Mouse (Mus musculus): Measurements from ENCODE around the gene Rab7. TPM values are rescaled to one million over a fixed set of nuclear protein-coding genes. Genes with fewer than 3 reads are reported as not detected.

Gene Rab7
- polyA plus RNA-seq, 1 experiment from 2014 or later: 240 TPM

DNA sequence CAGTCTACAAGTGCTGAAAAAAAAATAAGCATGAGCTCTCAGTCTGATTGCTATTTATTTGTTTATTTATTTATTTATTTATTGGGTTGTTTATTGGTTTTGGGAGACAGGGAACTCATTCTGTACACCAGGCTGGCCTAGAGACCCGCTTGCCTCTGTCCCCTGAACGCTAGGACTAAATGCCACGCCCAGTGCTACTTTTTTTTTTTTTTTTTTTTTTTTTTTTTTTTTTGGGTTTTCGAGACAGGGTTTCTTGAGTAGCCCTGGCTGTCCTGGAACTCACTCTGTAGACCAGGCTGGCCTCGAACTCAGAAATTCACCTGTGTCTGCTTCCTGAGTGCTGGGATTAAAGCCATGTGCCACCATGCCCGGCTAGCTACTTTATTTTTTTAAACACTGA is 25.4 kb upstream of the Rab7 start:
- no peaks in the 10 kb centered on the region for H3K4me1 ChIP-seq (ENCODE audit: control insufficient read depth, insufficient read depth, low read length)
- no peak overlapping the region for H3K4me3 ChIP-seq (ENCODE audit: low read depth, low read length)
- H3K27ac ChIP-seq (replicated peaks; ENCODE audit: low read depth, low read length): no peak overlapping the region
- no peaks in the 10 kb centered on the region for H3K36me3 ChIP-seq (ENCODE audit: control insufficient read depth, insufficient read depth, low read length)
- H3K27me3 ChIP-seq (replicated peaks; ENCODE audit: control insufficient read depth, insufficient read depth, low read length): no peaks in the 10 kb centered on the region
- H3K9ac ChIP-seq (ENCODE audit: low read depth, low read length): no peak overlapping the region
- H3K4me2 ChIP-seq (ENCODE audit: low read depth, low read length): no peak overlapping the region
- no peaks in the 10 kb centered on the region for H3K9me3 ChIP-seq (ENCODE audit: control insufficient read depth, low read length)
- 77% methylated on average over 6 of the region's 6 CpGs for WGBS
- DNase-seq (ENCODE audit: low spot score) (no peak), ATAC-seq (ENCODE audit: low read depth) (no peak)

- Histone ChIP-seq H3K9me3 (ENCODE audit: control insufficient read depth, low read length) (no peaks in the 10 kb centered on the region), H3K9ac (ENCODE audit: low read depth, low read length) (no peak overlapping the region), H3K27me3 (replicated peaks; ENCODE audit: control insufficient read depth, insufficient read depth, low read length) (no peaks in the 10 kb centered on the region), H3K4me2 (ENCODE audit: low read depth, low read length) (no peak overlapping the region), H3K4me3 (ENCODE audit: low read depth, low read length) (no peak overlapping the region), H3K4me1 (ENCODE audit: control insufficient read depth, insufficient read depth, low read length) (no peaks in the 10 kb centered on the region), H3K36me3 (ENCODE audit: control insufficient read depth, insufficient read depth, low read length) (no peaks in the 10 kb centered on the region), H3K27ac (replicated peaks; ENCODE audit: low read depth, low read length) (no peak overlapping the region)
- WGBS: 85% methylated on average over 1 of the region's 1 CpGs
- no peak for ATAC-seq (ENCODE audit: low read depth)
- no peak for DNase-seq (ENCODE audit: low spot score)
Measured at GRCm38 (mm10) chr6:88068739-88069138, 23.7 kb upstream of the Rab7 start.

DNA sequence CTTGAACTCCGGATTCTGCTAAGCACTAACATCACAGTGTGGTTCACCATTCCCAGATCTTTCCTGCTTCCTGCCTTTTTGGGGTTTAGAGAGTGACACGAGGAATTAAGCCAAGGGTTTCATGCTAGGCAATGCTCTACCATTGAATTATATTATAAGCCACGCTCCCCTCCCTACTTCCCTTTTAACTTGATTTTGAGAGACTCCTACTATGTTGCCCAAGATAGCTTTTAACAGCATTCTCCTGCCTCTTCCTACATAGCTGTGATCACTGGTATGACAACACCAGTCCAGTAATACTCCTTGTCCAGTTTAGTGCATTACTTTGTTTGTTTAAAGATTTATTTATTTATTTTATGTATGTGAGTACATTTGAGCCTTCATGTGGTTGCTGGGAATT is 22.7 kb upstream of the Rab7 start:
- H3K4me2 ChIP-seq (ENCODE audit: low read depth, low read length): no peak overlapping the region
- H3K36me3 ChIP-seq (ENCODE audit: control insufficient read depth, insufficient read depth, low read length): no peaks in the 10 kb centered on the region
- no peak overlapping the region for H3K4me3 ChIP-seq (ENCODE audit: low read depth, low read length)
- H3K9ac ChIP-seq (ENCODE audit: low read depth, low read length): no peak overlapping the region
- no peaks in the 10 kb centered on the region for H3K27me3 ChIP-seq (replicated peaks; ENCODE audit: control insufficient read depth, insufficient read depth, low read length)
- H3K27ac ChIP-seq (replicated peaks; ENCODE audit: low read depth, low read length): no peak overlapping the region
- DNase-seq (ENCODE audit: low spot score) (no peak), ATAC-seq (ENCODE audit: low read depth) (no peak)
- WGBS: 67% methylated on average over 3 of the region's 3 CpGs
- no peaks in the 10 kb centered on the region for H3K9me3 ChIP-seq (ENCODE audit: control insufficient read depth, low read length)
- no peaks in the 10 kb centered on the region for H3K4me1 ChIP-seq (ENCODE audit: control insufficient read depth, insufficient read depth, low read length)

- no peak for DNase-seq (ENCODE audit: low spot score)
- no peak overlapping the region for H3K4me3 ChIP-seq (ENCODE audit: low read depth, low read length)
- 52% methylated on average over 3 of the region's 3 CpGs for WGBS
- no peak overlapping the region for H3K27ac ChIP-seq (replicated peaks; ENCODE audit: low read depth, low read length)
- no peak overlapping the region for H3K4me2 ChIP-seq (ENCODE audit: low read depth, low read length)
- no peak for ATAC-seq (ENCODE audit: low read depth)
- no peak overlapping the region for H3K9ac ChIP-seq (ENCODE audit: low read depth, low read length)
- no peaks in the 10 kb centered on the region for H3K36me3 ChIP-seq (ENCODE audit: control insufficient read depth, insufficient read depth, low read length)
- H3K27me3 ChIP-seq (replicated peaks; ENCODE audit: control insufficient read depth, insufficient read depth, low read length): no peaks in the 10 kb centered on the region
- no peaks in the 10 kb centered on the region for H3K9me3 ChIP-seq (ENCODE audit: control insufficient read depth, low read length)
- no peaks in the 10 kb centered on the region for H3K4me1 ChIP-seq (ENCODE audit: control insufficient read depth, insufficient read depth, low read length)
Measured at GRCm38 (mm10) chr6:88065968-88066367, 20.9 kb upstream of the Rab7 start.

GRCm38 (mm10) chr6:88065116-88065515 is 20.0 kb upstream of the Rab7 start:
- Histone ChIP-seq H3K4me3 (ENCODE audit: low read depth, low read length) (no peak overlapping the region), H3K4me2 (ENCODE audit: low read depth, low read length) (no peak overlapping the region), H3K27ac (replicated peaks; ENCODE audit: low read depth, low read length) (no peak overlapping the region; the same call in 1 of the 2 replicates), H3K27me3 (replicated peaks; ENCODE audit: control insufficient read depth, insufficient read depth, low read length) (no peaks in the 10 kb centered on the region), H3K4me1 (ENCODE audit: control insufficient read depth, insufficient read depth, low read length) (no peaks in the 10 kb centered on the region), H3K9me3 (ENCODE audit: control insufficient read depth, low read length) (no peaks in the 10 kb centered on the region), H3K9ac (ENCODE audit: low read depth, low read length) (no peak overlapping the region), H3K36me3 (ENCODE audit: control insufficient read depth, insufficient read depth, low read length) (no peaks in the 10 kb centered on the region)
- ATAC-seq (ENCODE audit: low read depth) (no peak), DNase-seq (ENCODE audit: low spot score) (peak; percentile 22)
- 45% methylated on average over 4 of the region's 4 CpGs for WGBS

GRCm38 (mm10) chr6:88064072-88064642 is 19.1 kb upstream of the Rab7 start:
- H3K27me3 ChIP-seq (replicated peaks; ENCODE audit: control insufficient read depth, insufficient read depth, low read length): no peaks in the 10 kb centered on the region
- no peak overlapping the region for H3K4me2 ChIP-seq (ENCODE audit: low read depth, low read length)
- ATAC-seq (ENCODE audit: low read depth): no peak
- no peak overlapping the region for H3K4me3 ChIP-seq (ENCODE audit: low read depth, low read length)
- no peaks in the 10 kb centered on the region for H3K36me3 ChIP-seq (ENCODE audit: control insufficient read depth, insufficient read depth, low read length)
- H3K9me3 ChIP-seq (ENCODE audit: control insufficient read depth, low read length): no peaks in the 10 kb centered on the region
- H3K27ac ChIP-seq (replicated peaks; ENCODE audit: low read depth, low read length): no peak overlapping the region
- no peak overlapping the region for H3K9ac ChIP-seq (ENCODE audit: low read depth, low read length)
- no peak for DNase-seq (ENCODE audit: low spot score)
- WGBS: 85% methylated on average over 3 of the region's 3 CpGs
- no peaks in the 10 kb centered on the region for H3K4me1 ChIP-seq (ENCODE audit: control insufficient read depth, insufficient read depth, low read length)

- DNase-seq (ENCODE audit: low spot score) (no peak), ATAC-seq (ENCODE audit: low read depth) (no peak)
- H3K4me2 ChIP-seq (ENCODE audit: low read depth, low read length): no peak overlapping the region
- H3K9ac ChIP-seq (ENCODE audit: low read depth, low read length): no peak overlapping the region
- no peak overlapping the region for H3K4me3 ChIP-seq (ENCODE audit: low read depth, low read length)
- H3K27me3 ChIP-seq (replicated peaks; ENCODE audit: control insufficient read depth, insufficient read depth, low read length): no peaks in the 10 kb centered on the region
- no peak overlapping the region for H3K27ac ChIP-seq (replicated peaks; ENCODE audit: low read depth, low read length)
- 82% methylated on average over 4 of the region's 4 CpGs for WGBS
- H3K36me3 ChIP-seq (ENCODE audit: control insufficient read depth, insufficient read depth, low read length): no peaks in the 10 kb centered on the region
- H3K9me3 ChIP-seq (ENCODE audit: control insufficient read depth, low read length): no peaks in the 10 kb centered on the region
- no peaks in the 10 kb centered on the region for H3K4me1 ChIP-seq (ENCODE audit: control insufficient read depth, insufficient read depth, low read length)
Measured at GRCm38 (mm10) chr6:88062398-88062797, 17.3 kb upstream of the Rab7 start.

DNA sequence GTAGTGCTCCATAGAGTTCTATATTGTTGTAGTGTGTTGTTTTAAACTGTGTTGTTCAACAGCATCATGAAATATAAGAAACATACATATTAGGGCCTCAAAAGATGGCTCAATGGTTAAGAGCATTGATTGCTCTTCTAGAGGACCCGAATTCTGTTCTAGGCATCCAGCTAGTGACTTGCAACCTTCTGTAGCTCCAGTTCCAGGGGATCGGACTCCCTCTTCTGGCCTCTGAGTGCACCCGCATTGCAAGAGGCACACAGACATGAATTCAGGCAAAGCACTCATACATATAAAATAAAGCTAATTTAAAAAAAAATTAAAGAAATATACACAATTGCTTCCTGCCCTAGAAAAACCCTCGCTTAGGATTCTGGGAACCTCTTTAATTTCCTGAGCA is 16.3 kb upstream of the Rab7 start:
- H3K9ac ChIP-seq (ENCODE audit: low read depth, low read length): no peak overlapping the region
- ATAC-seq (ENCODE audit: low read depth) (no peak), DNase-seq (ENCODE audit: low spot score) (no peak)
- H3K27me3 ChIP-seq (replicated peaks; ENCODE audit: control insufficient read depth, insufficient read depth, low read length): no peaks in the 10 kb centered on the region
- no peak overlapping the region for H3K27ac ChIP-seq (replicated peaks; ENCODE audit: low read depth, low read length)
- H3K4me1 ChIP-seq (ENCODE audit: control insufficient read depth, insufficient read depth, low read length): no peaks in the 10 kb centered on the region
- WGBS: 88% methylated on average over 4 of the region's 4 CpGs
- no peak overlapping the region for H3K4me3 ChIP-seq (ENCODE audit: low read depth, low read length)
- H3K36me3 ChIP-seq (ENCODE audit: control insufficient read depth, insufficient read depth, low read length): no peaks in the 10 kb centered on the region
- no peak overlapping the region for H3K4me2 ChIP-seq (ENCODE audit: low read depth, low read length)
- H3K9me3 ChIP-seq (ENCODE audit: control insufficient read depth, low read length): no peaks in the 10 kb centered on the region

GRCm38 (mm10) chr6:88060602-88061001 is 15.5 kb upstream of the Rab7 start:
- Histone ChIP-seq H3K4me3 (ENCODE audit: low read depth, low read length) (no peak overlapping the region), H3K27ac (replicated peaks; ENCODE audit: low read depth, low read length) (no peak overlapping the region), H3K27me3 (replicated peaks; ENCODE audit: control insufficient read depth, insufficient read depth, low read length) (no peaks in the 10 kb centered on the region), H3K9me3 (ENCODE audit: control insufficient read depth, low read length) (no peaks in the 10 kb centered on the region), H3K4me2 (ENCODE audit: low read depth, low read length) (no peak overlapping the region), H3K9ac (ENCODE audit: low read depth, low read length) (no peak overlapping the region), H3K4me1 (ENCODE audit: control insufficient read depth, insufficient read depth, low read length) (no peaks in the 10 kb centered on the region), H3K36me3 (ENCODE audit: control insufficient read depth, insufficient read depth, low read length) (no peaks in the 10 kb centered on the region)
- WGBS: 88% methylated on average over 4 of the region's 4 CpGs
- ATAC-seq (ENCODE audit: low read depth) (no peak), DNase-seq (ENCODE audit: low spot score) (no peak)

Data from embryonic facial prominence, embryonic 14.5 days (tissue).